Mouse (Mus musculus): ENCODE measurements around the gene Ppp4r3b. TPM values are rescaled to one million over a fixed set of nuclear protein-coding genes. Genes with fewer than 3 reads are reported as not detected.

Gene Ppp4r3b
- polyA plus RNA-seq, 1 experiment: 7.8 TPM

DNA sequence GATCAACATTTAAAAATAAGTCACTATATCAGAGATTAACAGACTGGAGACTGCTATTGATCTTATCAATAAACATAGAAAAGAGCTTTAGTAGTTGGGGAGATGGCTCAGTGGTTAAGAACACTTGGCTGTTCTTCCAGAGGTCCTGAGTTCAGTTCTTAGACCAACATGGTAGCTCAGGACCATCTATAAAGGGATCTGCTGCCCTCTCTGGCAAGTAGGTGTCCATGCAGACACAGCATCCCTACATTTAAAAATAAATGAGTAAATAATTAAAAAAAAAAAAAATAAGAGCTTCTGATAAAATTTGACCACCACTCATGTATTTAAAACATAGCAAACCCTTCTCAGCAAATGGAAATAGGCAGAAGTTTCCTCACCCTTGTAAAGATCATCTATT lies 65.4 kb downstream of the Ppp4r3b start:
- no peak for DNase-seq (ENCODE audit: low read depth)

DNA sequence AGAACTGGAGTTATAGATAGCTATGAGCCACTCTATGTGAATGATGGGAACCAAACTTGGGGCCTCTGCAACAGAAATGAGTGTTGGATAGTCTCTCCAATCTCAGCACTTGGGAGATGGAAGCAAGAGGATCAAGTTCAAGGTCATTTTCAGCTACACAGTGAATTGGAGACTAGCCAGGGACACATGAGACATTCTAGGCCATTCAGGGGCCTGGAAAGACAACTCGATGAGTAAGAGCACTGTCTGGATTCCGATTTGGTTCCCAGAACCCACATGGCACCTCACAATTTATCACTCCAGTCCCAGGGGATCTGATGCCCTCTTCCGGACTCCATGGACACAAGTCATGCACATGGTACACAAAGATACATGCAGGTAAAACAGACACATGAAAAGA lies 65.9 kb downstream of the Ppp4r3b start:
- no peak for DNase-seq (ENCODE audit: low read depth)

DNA sequence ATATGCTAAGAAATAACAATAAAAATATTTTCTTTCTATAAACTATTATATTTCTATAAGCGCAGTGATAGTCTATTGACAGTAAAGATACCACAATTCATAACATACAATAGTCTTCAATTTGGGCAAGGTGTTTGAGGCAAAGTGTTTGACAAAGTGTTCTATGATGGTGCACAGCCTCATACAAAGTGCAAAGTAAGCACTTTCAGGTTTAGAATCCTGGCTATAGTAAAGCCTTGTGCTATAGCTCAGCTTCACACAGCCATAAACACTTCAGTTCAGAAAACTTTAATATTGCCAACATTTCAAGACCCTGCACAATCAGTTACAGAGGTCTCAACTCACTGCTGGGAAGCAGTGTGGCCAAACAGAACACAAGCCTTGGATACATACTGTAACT lies 66.7 kb downstream of the Ppp4r3b start:
- no peak for DNase-seq (ENCODE audit: low read depth)

DNA sequence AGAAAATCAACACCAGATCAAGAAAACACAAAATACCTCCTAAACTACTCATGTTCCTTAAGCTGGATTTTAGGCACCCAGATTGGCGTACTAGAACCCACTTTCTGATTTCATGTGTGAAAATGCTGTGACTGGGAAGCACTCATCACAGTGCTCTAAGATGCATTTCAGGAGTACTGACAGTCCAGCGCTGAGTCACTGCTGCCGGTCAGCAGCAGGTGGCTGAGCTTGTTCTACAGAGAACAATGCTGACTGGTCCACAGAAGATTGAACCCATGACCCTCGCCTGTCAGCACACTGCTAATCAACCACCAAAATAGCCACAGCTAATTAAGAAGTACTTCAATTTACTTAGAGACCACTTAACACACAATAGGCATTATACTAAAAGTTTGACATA lies 69.3 kb downstream of the Ppp4r3b start:
- DNase-seq (ENCODE audit: low read depth): no peak

DNA sequence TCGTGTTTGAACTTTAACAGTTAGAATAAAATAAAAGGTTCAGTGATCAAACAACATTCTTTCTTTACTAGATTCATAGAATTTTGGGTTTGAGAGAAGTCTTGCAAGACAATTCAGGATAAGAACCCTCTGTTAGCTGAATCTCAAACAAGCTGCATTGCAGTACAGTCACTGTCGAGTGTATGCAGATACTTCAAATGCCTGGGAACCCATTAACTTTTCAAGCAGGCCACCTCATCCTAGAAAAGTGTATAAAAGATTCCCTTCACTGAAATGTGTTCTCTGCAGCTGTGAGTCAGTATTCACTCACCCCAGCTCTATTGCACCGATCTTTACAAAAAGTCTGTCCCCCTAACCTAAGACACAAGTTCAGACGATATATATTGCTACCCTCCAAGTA lies 73.3 kb downstream of the Ppp4r3b start:
- DNase-seq (ENCODE audit: low read depth): no peak

DNA sequence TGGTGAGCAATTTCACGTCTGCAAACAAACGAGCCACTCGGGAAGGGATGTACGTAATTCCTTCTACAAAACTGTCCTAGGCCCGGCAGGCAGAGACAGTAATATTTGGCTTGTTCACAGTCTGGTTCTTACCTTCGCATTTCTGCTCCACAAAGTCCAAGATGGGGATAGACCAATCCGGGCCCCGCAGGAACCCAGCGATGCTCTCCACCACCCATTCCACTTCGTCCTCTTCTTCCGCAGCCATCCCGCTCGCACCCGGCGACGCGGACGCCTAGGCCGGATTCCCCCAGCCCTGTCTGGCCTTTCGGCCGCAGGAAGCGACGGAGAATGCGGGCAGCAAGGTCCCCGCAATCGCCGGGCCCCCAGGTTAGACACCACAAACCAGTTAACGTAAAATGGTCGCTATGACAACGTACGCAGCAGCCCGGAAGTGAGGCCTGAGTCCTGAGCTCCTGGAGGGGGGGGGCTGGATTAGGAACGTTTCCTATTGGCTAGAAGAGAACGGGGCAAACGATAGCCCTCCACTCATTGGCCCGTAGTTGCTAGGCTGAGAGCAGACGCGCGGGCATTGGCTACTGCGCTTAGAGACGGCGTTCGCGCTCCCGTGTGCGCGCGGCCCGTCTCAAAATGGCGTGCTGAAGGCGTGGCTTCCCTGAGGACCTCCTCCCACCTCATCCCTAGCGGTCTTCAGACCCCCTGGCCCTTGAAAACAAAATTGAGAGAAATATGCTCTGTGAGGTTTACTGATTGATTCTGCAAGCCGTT lies 74.4 kb downstream of the Ppp4r3b start, which contains the start of gene Cfap36:
Cfap36 (minus strand) TSS at position 527 of the 768 bp plus-strand sequence.
- peak; percentile 68 for DNase-seq (ENCODE audit: low read depth)

DNA sequence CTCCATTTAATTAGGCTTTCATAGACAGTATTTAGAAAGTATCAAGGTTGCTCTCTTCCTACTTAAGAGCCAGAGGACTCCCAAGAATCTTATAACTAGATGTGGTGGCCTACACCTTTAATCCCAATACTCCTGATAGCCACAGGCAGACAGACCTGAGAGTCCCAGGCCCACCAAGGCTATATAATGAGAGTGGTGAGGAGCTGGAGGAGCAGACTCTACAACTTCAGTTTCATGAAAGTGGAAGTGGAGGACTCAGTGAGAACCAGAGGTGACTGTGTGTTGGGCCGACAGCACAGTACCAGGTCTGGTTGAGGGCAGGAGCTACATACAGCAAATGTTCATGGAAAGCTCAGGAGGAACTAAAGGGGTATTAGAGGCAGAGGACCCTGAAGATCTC lies 75.0 kb downstream of the Ppp4r3b start:
- DNase-seq (ENCODE audit: low read depth): no peak

DNA sequence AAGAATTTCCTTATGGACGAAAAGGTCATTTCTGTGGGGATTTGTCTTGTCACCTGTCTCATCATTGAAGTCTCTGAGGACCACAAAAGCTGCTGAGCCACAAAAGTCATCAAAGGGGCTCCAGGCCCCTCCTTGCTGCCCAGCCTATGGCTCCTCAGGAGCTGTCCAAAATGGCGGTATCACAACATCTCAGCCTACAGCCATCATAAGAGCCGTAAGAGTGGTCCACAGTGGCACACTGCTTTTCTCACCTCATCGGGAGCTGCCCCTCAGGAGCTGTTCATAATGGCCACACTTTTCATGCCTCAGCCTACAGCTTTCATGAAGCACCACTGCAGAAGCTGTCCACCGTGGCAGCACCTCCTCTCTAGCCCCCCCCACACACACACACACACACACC lies 75.7 kb downstream of the Ppp4r3b start:
- no peak for DNase-seq (ENCODE audit: low read depth)

DNA sequence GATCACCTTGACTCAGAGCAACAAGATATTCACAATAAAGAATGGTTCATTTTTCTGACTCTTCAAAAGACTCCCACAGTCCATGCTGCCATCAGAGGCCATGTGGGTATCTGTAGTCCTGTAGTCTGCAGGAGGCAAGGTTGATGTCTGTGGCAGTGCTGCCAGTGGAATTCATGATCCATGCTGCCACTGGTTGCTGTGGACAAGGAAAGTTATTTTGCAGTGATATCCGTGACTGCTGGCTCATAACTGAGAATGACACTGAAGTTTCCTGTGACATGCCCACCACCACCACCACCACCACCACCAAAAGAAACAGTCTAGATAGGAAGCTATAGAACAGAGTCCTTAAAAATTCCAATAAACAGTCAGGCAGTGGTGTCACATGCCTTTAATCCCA lies 82.0 kb downstream of the Ppp4r3b start:
- no peak for DNase-seq (ENCODE audit: low read depth)

DNA sequence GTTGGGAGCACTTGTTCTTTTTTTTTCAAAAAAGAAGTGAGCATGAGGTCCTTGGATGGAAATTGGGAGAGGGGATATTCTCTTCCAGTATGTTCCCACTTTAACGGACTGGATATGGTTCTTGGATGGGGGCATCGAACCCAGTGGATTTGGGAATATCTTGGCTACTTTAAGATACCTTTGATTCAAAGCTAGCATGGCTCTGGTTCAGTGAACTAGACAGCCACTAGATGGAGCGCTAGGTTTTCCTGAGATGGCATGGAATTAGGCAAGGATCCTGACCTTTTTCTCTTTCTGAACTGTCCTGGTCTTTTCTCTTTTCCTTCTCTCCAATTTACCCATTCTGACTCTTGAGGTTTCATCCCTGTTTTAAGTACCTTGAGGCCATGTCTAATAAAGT lies 95.1 kb downstream of the Ppp4r3b start:
- no peak for DNase-seq (ENCODE audit: low read depth)

Other genes with a start within 250 kb of the Ppp4r3b start
- 6.9 and 8.4 TPM in 2 replicates for gene Pnpt1, start 42.1 kb upstream of the Ppp4r3b start, polyA plus RNA-seq (2012; rRNA removed)
- 9.2 and 13.8 TPM in 2 replicates for gene Cfap36, start 74.5 kb downstream of the Ppp4r3b start, polyA plus RNA-seq (2012; rRNA removed)
- 1.4 and 1.6 TPM in 2 replicates for gene Ccdc88a, start 200.8 kb downstream of the Ppp4r3b start, polyA plus RNA-seq (2012; rRNA removed)

Data from gonadal fat pad, adult 2 months (tissue).